Mouse (Mus musculus) liver, postnatal 0 days (tissue): ENCODE measurements at regions not wholly inside any gene's neighbourhood (a gene's known extent, or its start where the extent isn't known, plus 50 kb on each side); places are given as distances from the start of the nearest gene placed in this dataset.

Experiments used
- ATAC-seq: fragments of 200-750 bp; cut with Nextera tagmentation; 2 replicates; pipeline ENCODE4 v1.8.0; 2017; ENCODE audit warnings: mild to moderate bottlenecking, moderate library complexity
- DNase-seq: peaks from one replicate; pipeline ENCODE4 v3.0.0-alpha.2; 2016
- H3K27ac ChIP-seq: fragments of 300-500 bp; sonication (generic); 2 replicates; pipeline ENCODE4 v1.5.1; 2014; ENCODE audit warnings: antibody characterized with exemption, moderate library complexity, mild to moderate bottlenecking, low read depth
- H3K27me3 ChIP-seq: fragments of 300-500 bp; sonication (generic); 2 replicates; pipeline ENCODE4 v1.6.1; 2014; ENCODE audit warnings: low read length, control low read depth, mixed read lengths; ENCODE audit not compliant: insufficient read depth
- H3K36me3 ChIP-seq: fragments of 300-500 bp; sonication (generic); replicated peaks from 2 replicates; pipeline ENCODE4 v1.6.1; 2014; ENCODE audit warnings: mild to moderate bottlenecking, control low read depth, low read length, moderate library complexity, mixed read lengths; ENCODE audit not compliant: insufficient read depth
- H3K4me1 ChIP-seq: fragments of 300-500 bp; sonication (generic); 2 replicates; pipeline ENCODE4 v1.6.1; 2014; ENCODE audit warnings: antibody characterized with exemption, mild to moderate bottlenecking, control low read depth; ENCODE audit not compliant: insufficient read depth
- H3K4me2 ChIP-seq: fragments of 300-500 bp; sonication (generic); 2 replicates; pipeline ENCODE4 v1.6.1; 2014; ENCODE audit warnings: low read depth, mild to moderate bottlenecking, low read length, moderate library complexity, mixed read lengths
- H3K4me3 ChIP-seq: fragments of 300-500 bp; sonication (generic); 2 replicates; pipeline ENCODE4 v1.5.1; 2014; ENCODE audit warnings: low read depth, low read length
- H3K9ac ChIP-seq: fragments of 300-500 bp; sonication (generic); replicated peaks from 2 replicates; pipeline ENCODE4 v1.6.1; 2014; ENCODE audit warnings: mild to moderate bottlenecking, moderate library complexity
- H3K9me3 ChIP-seq: fragments of 300-500 bp; sonication (generic); 2 replicates; pipeline ENCODE4 v1.6.1; 2016; ENCODE audit warnings: mild to moderate bottlenecking, control low read depth, low read length, mixed read lengths
- CTCF ChIP-seq: sonication (generic); IDR thresholded peaks from 2 replicates; pipeline ENCODE4 v1.5.1; 2016; ENCODE audit warnings: antibody characterized with exemption, low read depth
- EP300 ChIP-seq: IDR thresholded peaks from 2 replicates; pipeline ENCODE4 v1.6.1; 2016; ENCODE audit warnings: antibody characterized with exemption, low read depth, mild to moderate bottlenecking
- WGBS: fragments of 180-500 bp; shearing (Covaris S2); extraction: QIAGEN DNeasy Blood & Tissue Kit; methylation state at CpG from one replicate; pipeline ENCODE4 v1.1.7; 2014; ENCODE audit not compliant: insufficient replicate concordance; 5-methylcytosine and 5-hydroxymethylcytosine counted together

DNA sequence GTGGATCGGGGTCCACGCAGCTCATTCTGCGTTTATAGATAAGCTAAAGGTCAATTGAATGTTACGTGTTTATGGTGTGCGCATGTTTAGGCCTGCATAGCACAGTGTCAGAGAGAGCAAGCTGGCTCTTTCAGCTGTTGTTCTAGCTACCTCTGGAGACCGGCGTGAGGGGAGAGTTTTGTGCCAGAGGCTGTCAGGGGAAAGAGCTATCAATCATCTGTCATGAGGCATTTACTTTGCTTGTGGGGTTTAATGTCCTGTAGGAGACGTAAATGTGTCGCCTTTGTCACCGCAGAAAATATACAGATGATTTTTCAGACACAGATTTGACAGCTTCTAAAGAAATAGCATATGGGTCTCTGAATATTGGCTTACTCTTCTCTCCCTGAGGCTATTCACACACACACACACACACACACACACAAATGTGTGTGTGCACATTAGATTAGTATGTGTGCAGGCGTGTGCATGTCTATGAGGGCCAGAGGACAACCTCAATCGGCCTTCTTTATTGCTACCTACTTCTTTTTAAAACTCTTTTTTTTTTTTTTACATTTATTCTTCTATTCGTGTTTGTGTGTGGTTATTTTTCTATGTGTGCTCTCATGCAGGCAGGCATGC is 432.0 kb upstream of the Mctp2 start:
- no peaks in the 10 kb centered on the region for H3K27me3 ChIP-seq
- WGBS = 70% methylated on average over 13 of the region's 13 CpGs
- no peaks in the 10 kb centered on the region for H3K9me3 ChIP-seq
- H3K4me2 ChIP-seq = no peak overlapping the region
- ATAC-seq (no peak), DNase-seq (no peak)
- TF ChIP-seq CTCF = no peak
- no peak for TF ChIP-seq EP300
- H3K27ac ChIP-seq = no peak overlapping the region
- no peak overlapping the region for H3K4me3 ChIP-seq
- no peak overlapping the region for H3K9ac ChIP-seq
- H3K36me3 ChIP-seq = no peaks in the 10 kb centered on the region
- no peaks in the 10 kb centered on the region for H3K4me1 ChIP-seq

DNA sequence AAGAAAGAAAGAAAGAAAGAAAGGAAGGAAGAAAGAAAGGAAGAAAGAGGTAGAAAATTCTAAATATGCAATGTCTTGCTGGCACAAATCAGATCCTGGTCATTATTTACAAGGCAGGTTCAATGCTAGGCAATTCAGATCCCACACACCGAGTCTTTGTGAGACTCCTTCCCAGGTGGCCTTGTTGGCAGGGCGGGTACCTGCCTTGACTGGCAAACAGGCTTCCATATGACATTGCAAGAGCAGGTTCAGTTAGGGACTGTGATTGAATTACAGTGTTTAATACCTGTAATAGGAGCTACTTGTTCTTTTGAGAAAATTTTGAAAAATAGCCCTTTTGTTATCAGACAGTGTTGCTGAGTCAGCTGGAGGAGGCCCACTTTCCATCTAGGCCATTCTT is 436.0 kb upstream of the Mctp2 start:
- ATAC-seq = no peak
- 64% methylated on average over 2 of the region's 2 CpGs for WGBS

DNA sequence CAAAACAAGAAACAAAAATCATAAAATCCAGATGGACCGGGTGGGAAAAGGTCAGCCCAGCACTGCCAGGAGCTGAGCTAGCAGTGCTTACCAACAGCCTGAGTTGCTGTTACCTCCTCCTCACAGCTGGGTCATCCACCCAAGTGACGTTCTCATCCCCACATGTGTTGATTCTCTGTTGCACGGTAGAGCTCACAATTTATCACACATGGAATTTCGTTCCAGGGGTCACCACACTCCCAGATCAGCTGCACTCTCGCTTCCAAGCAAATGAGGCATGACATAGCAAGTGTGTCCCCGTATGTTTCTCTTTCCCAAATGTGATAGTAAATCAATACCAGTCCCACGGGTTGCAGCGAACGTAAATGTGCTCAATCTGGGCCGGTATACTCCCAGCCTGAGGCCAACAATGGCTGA is 445.1 kb upstream of the Mctp2 start:
- Histone ChIP-seq H3K4me1 (no peaks in the 10 kb centered on the region), H3K9ac (no peak overlapping the region), H3K27ac (no peak overlapping the region), H3K36me3 (no peaks in the 10 kb centered on the region), H3K4me3 (no peak overlapping the region), H3K9me3 (no peaks in the 10 kb centered on the region), H3K27me3 (no peaks in the 10 kb centered on the region), H3K4me2 (no peak overlapping the region)
- ATAC-seq (no peak), DNase-seq (no peak)
- TF ChIP-seq EP300 (no peak), CTCF (no peak)
- WGBS = 67% methylated on average over 10 of the region's 10 CpGs

More for the DNA sequence above, 436.0 kb upstream of the Mctp2 start:
- Histone ChIP-seq H3K36me3 (no peaks in the 10 kb centered on the region), H3K4me1 (no peaks in the 10 kb centered on the region), H3K27ac (no peak overlapping the region), H3K9ac (no peak overlapping the region), H3K27me3 (no peaks in the 10 kb centered on the region), H3K9me3 (no peaks in the 10 kb centered on the region), H3K4me2 (no peak overlapping the region), H3K4me3 (no peak overlapping the region)
- DNase-seq = no peak
- TF ChIP-seq EP300 (no peak), CTCF (no peak)

DNA sequence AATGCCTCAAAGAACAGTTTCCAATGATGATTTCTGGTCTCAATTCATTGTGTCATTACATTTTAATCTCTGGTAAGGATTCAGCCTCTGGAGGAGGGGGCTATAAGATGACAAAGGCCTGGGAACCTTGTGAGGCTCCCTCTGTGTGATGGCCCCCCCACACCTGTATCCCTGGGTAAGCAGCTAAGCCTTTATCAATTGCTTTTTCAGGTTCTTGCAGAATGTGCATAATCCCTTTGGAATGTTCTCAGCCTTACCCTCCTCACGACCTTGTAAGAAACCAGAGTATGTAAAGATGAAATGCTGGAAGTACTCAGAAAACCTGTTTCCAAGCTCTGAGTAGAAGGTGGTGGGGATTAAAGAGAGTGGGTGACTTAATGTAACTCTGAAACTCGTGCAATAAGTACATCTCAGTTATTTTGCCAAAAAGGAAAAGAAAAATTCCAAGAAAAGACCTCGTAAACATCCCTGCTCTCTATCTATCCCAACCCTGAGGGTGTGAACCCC is 446.7 kb upstream of the Mctp2 start:
- 38% methylated on average over 3 of the region's 3 CpGs for WGBS
- no peak overlapping the region for H3K4me2 ChIP-seq
- H3K9me3 ChIP-seq = no peaks in the 10 kb centered on the region
- ATAC-seq (no peak), DNase-seq (no peak)
- no peaks in the 10 kb centered on the region for H3K27me3 ChIP-seq
- H3K36me3 ChIP-seq = no peaks in the 10 kb centered on the region
- no peak overlapping the region for H3K9ac ChIP-seq
- no peak overlapping the region for H3K27ac ChIP-seq
- no peak for TF ChIP-seq EP300
- no peak overlapping the region for H3K4me3 ChIP-seq
- no peaks in the 10 kb centered on the region for H3K4me1 ChIP-seq

- WGBS = 64% methylated on average over 1 of the region's 1 CpGs
- Histone ChIP-seq H3K27ac (no peak overlapping the region), H3K4me3 (no peak overlapping the region), H3K9ac (no peak overlapping the region), H3K4me2 (no peak overlapping the region), H3K4me1 (no peaks in the 10 kb centered on the region), H3K36me3 (no peaks in the 10 kb centered on the region), H3K9me3 (no peaks in the 10 kb centered on the region), H3K27me3 (no peaks in the 10 kb centered on the region)
- ATAC-seq = no peak
- no peak for DNase-seq
- TF ChIP-seq EP300 (no peak), CTCF (no peak)
Observed at GRCm38 (mm10) chr7:72762711-72763110, 456.3 kb upstream of the Mctp2 start.

DNA sequence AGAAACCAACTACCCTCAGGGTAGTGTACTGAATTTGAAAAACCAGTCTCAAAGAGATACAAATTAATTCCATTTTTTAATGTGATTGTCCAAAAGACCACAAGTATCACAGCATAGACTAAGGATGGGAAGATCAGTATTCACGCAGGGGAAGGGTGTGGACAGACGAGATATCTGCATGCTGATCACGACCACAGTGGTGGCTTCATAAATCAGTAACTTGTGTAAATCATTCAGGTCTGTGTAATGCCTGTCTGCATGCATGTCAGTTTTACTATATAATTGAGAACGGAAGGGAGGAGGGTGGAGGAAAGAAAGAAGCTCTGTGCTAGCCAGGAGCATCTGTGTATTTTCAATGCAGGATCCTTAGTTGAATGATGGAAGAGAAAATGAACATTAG is 462.3 kb upstream of the Mctp2 start:
- Histone ChIP-seq H3K4me3 (no peak overlapping the region), H3K9me3 (no peaks in the 10 kb centered on the region), H3K4me2 (no peak overlapping the region), H3K36me3 (no peaks in the 10 kb centered on the region), H3K9ac (no peak overlapping the region), H3K27ac (no peak overlapping the region), H3K4me1 (no peaks in the 10 kb centered on the region), H3K27me3 (no peaks in the 10 kb centered on the region)
- no peak for DNase-seq
- ATAC-seq = no peak
- WGBS = 55% methylated on average over 4 of the region's 4 CpGs
- no peak for TF ChIP-seq EP300
- no peak for TF ChIP-seq CTCF
